Mouse (Mus musculus) telencephalon, adult 2 months (tissue): Measurements from ENCODE around the gene Ilkap.

Experiments
- DNase-seq: peaks from one replicate; pipeline ENCODE4 v3.0.0-alpha.2; 2011; ENCODE audit warnings: low read depth, low spot score

Gene Ilkap

DNA sequence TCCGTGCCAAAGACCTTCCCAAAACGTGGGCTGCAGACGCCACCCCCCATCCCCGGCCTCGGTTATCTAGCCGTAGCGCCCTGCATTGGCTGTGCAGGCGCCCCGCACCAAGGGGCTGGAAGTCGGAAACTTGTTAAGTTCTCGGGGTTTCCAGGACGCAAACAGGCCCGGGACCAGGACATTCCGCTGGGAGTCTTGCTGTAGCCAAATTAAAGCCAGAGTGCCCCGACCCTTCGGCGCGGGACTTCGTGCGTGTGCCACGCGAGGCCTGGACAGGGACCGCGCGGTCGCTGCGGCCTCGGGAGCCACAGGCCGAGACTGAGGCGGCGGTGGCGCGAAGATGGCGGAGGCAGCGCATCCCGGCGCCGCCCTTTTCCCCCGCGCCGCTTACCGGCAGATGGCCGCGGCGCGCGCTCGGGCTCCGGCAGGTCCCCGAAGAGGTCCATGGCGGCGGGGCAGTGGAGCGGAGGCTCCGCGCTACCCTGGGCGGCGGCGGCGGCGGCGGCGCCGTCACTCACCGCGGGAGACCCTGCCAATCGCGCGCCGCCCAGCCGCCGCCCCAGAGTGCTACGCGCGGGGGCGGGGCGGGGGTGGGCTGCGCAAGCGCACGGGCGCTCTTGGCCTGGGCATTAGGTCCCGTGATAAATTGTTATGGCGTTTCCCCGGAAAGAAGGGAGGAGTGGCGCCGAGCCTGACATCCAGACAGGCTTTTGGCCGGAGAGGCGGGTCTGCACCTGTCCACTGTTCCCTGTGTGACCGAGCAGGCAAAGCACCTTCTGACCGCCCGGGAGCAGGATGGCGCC lies at the start of gene Ilkap:
TSS of gene Ilkap (minus strand) at position 556 of the 803 bp plus-strand sequence.
- DNase-seq: peak; percentile 60

GRCm38 (mm10) chr1:91446511-91446910 lies 47.9 kb upstream of the Ilkap start:
- DNase-seq: no peak

GRCm38 (mm10) chr1:91446060-91446459 lies 47.4 kb upstream of the Ilkap start:
- peak; percentile 13 for DNase-seq

DNA sequence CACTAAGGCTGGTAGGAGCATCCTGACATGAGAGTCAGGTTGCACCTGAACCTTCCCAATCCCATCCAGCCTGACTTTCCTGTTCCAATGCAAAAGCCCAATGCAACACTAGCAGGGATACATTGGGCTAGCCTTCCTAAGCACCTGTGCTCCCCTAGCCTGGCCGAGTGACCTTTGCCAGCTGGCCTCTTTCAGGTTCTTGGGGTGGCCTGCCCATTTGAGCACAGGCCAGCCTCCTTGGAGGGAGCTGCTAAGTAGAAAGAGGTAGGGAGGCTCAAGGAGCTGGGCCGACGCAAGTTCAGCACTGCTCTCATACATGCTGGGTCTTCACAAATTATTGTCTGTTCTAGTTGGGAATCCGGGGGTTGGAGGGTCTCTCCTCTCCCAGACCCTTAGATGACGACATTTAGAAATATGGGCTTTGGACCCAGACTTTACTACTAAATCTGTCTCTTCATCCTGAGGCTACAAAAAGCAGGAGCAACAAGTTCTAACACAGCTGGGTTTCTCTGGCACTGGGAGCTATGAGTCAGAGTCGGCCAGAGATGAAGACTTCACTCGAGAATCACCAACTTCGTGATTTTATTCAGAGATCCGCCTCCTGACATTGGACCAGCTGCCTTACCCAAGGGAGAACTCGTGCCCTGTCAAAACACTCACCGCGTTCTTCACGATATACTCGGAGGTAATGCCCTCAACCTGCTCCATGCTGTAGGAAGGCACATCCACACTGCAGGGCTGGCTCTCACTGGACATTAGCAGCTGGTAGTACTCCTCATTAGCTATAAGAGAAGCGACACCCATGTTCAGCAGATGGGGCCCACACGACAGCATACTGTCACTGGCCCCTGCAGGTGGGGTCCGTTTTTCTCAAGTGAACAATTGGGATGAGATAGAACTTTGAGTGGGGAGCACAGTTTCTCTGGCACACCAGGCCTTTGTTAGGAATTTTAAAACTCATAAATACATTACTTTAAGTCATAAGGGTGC lies 46.5 kb upstream of the Ilkap start:
- peak; percentile 49 for DNase-seq

- DNase-seq: no peak
Measured at GRCm38 (mm10) chr1:91442350-91442990, 43.9 kb upstream of the Ilkap start.

DNA sequence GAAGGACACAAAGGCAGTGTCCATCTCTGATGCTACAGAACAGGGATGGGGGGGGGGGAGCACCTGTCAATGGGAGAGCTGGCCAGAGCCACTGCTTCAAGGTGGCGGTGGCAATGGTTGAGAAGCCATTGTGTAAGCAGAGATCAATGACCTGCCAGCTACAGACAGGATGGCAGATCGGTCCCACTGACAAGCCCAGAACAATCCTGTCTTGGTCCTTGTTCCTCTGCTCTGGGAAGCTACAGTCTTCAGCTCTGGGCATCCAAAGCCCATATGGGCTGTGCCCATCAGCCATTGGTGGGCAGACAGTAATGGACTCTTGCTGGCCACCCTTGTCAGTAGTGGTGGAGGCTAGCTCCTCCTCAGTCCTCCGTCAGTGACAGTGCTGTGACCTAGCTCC lies 43.2 kb upstream of the Ilkap start:
- no peak for DNase-seq

DNA sequence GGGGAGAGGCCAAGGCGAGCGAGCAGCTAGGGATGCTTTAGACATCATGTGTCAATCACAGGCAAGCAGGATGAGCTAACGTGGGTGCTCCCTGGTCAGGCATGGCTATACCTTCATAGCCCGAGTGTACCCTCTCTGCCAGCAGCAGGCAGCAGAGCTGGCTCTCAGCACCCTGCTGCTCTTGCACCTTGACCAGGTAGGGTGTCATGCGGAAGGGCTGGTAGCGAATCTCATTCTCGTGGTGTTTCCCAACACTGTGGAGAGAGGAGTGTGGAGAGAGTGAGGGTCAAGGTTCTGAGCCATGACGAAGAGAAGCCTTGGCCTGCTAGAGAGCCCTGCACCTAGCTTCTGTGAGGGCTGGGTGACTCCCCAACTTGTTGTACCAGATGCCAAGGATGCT lies 41.2 kb upstream of the Ilkap start:
- DNase-seq: no peak

DNA sequence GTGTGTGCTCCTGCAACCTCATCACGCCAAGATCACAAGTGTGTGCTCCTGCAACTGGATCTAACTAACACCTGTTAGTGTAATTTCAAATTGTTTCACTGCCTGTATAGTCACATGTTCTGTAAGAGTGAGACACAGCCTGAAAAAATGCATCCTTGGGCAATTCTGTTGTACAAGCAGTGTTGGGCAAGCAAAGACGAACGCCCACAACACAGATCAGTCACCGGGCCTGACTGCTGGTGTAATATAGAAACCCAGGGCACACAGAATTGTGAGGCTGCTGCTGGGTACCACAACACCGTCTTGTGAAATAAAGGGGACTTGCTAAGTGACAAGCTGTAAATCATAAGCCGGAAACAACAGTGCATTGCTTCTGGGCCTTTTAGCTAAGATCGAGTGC lies 39.0 kb upstream of the Ilkap start:
- DNase-seq: no peak

DNA sequence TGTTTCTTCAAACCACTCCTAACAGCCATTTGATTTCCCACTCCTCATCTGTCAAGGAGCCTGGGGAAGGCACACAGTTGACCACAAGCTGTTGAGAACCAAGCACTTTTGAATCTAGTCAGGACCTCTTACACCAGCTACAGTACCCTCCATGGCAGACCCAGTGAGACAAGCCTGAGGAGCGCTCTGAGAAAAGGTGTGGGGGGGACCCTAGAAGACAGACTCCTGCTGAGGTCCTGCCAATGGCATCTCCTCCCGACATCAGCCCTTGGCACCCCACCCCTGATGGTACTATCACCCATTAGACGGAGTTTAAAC lies 38.4 kb upstream of the Ilkap start:
- DNase-seq: no peak

DNA sequence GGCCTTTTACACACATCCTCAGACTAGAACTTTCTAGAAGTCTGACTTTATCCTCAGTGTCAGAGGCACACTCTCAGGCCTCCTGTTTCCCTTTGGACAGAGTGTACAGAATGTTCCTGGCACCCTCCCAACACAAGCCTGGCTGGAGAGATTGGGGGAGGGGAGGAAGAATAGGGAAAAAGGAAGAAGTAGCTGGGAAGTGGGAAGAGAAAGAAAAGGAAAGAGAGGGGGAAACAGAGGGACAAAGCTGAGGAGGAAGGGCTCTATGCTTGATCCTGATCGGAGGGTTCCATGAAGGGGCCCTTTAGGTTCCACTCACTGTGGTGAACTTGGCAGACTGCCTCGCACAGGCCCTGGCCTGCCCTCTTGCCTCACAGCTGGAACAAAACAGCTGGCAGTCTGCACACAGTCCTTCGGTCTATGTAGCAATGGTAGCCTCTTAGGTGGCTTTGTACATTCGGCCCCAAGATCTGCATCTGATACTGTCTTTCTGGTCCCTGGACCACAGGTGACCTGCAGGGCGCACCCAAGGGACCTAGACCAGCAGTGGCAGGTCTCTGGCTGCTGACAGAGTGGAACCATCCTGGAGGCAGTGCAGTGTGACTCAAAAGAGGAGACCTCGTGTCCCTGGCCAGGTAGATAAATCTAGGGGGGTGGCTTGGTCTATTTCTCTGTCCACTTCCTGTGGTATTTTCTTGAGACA lies 37.9 kb upstream of the Ilkap start:
- DNase-seq: no peak

DNA sequence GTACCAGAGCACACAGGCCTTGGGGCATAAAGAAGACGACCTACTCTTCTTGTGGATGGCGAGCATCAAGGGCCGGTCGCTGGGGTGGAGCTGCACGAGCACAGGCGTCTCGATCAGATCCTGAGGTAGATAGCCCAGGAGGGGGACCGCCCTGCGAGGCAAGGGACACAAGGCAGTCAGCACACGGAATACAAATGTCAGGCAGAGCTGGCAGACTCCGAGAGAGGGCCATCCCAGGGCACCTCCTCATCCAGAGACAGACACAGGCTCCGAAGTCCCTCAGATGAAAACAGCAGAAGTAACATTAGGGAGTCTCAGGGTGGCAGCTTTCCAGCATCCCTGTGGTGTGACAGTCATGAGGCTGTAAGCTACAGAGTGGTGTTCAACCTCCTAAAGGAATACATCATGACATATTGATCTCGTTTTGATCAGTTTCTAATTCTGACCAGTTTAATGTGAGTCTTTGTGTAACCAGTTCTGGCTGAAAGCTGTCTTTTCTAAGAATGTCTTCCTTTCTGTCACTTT lies 37.1 kb upstream of the Ilkap start:
- no peak for DNase-seq

GRCm38 (mm10) chr1:91434905-91435304 lies 36.3 kb upstream of the Ilkap start:
- DNase-seq: no peak

DNA sequence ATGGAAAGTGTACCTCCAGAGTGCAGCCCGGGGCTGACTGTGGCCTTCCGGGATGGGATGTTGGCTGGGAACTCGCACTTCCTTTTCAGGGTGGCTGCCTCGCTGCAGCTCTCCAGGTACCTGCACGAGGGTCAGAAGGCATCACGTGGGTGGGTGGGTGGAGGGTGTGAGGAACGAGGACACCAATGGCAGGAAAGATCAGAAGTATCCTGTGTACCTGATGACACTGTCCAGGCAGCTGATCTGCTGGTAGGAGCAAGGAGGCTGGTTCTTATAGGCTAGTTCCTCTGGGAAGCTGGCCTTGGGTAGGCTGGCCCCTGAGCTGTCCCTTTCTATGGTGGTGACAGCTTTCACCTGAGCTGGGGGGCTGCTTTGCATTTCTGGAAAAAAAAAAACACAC lies 32.1 kb upstream of the Ilkap start:
- no peak for DNase-seq

DNA sequence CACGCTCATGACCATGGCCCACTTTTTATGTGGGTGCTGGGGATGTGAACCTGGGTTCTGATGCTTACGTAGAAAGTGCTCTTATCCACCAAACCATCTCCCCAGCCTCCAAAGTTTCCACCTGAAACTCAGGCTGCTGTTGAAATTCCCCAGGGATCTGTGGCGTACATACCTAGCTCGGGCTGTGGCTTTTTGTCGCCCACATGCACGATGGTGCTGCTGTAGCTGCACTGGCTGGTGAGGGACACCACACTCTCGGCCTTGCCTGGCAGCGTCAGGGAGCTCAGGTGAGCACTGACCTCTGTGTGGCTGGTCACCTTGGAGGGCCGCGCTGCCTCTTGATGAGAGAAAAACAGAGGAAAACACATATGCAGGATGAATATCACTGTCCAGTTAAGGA lies 30.6 kb upstream of the Ilkap start:
- no peak for DNase-seq

- peak; percentile 50 for DNase-seq
Measured at GRCm38 (mm10) chr1:91428614-91429013, 30.0 kb upstream of the Ilkap start.

- no peak for DNase-seq
Measured at GRCm38 (mm10) chr1:91426397-91426796, 27.8 kb upstream of the Ilkap start.

DNA sequence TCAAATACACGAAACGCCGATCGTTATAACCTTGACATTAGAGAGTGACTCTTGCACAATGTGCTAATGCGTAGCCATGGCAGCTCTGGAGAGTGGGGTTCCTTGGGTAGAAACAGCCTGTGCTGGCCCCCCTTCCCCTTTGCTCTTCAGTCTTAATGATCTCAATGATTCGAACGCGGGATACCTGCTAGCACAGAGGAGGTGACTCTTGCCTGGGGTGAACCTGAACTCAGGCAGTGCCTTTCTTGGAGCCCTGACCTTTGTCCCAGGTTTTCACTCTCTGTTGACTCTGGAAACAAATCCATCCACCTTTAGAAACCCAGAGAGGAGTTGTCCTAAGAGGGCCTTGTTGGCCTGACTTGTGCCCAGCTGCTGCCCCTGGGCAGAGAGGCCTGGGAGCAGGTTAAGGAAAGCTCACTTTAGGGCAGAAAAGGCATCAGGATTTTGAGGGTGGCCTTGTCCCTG lies 22.0 kb upstream of the Ilkap start:
- DNase-seq: no peak

- no peak for DNase-seq
Measured at GRCm38 (mm10) chr1:91419862-91420600, 21.4 kb upstream of the Ilkap start.

DNA sequence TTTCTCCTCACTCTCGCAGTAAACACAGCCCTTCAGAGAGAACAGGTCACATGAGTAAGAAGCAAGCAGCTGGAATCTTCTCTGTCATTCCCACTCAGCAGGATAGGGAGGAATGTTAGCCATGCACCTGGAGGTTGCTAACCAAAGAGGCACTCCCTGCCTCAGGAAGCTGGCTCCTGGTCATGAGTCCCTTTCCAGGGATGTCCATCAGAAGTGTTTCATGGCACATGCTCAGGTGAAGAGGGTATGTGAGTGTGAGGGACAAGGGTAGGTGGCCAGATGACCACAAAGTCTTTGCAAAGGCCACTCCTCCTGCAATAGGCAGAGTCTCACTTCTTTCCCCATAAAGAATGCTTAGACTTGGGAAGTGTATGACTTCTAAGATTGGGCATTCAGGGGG lies 19.4 kb upstream of the Ilkap start:
- DNase-seq: no peak

- DNase-seq: no peak
Measured at GRCm38 (mm10) chr1:91415311-91415710, 16.7 kb upstream of the Ilkap start.

GRCm38 (mm10) chr1:91414903-91415302 lies 16.3 kb upstream of the Ilkap start:
- no peak for DNase-seq
